Mouse (Mus musculus): ENCODE results near the gene Lama1.

The Lama1 gene

GRCm38 (mm10) chr17:67861080-67861630 lies 164.1 kb downstream of the Lama1 start:
- no peak for DNase-seq

DNA sequence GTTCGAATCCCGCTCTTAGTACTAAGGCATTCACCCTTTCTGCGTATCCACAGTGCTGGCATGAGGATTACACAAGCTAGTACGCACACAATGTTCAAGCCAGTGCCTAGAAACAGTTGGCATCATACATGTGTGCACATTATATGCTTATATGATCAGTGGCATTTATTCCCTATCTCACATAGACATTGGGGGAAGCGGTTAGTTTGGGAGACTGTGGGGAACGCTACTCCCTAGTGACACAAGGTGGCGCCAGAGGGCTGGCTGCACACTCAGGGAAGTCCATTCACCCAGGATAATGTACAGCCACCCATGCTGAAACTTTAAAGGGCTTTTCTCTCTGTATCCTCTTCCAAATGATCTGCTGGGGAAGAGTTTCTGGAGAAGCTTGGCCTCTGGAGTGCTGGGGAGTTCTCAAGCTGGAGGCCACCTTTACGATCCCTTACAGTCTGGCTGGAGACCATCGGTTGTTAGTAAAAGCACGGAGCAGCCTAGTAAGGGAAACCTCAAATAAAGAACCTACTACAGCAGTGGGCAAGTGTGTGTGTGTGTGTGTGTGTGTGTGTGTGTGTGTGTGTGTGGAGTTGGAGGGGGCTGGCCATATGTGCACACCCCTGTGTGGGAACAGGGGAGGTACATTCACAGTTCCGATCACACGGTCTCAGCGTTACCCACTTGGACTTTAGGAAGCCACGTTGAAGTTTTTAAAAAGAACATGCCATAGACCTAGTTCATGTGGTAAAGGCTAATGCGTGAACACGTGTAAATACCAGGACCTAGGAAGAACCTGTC lies 164.9 kb downstream of the Lama1 start:
- DNase-seq, result peak; percentile 52

- no peak for DNase-seq
These were observed 167.3 kb downstream of the Lama1 start for GRCm38 (mm10) chr17:67864363-67864762.

- no peak for DNase-seq
These were observed 167.9 kb downstream of the Lama1 start for GRCm38 (mm10) chr17:67864912-67865311.

DNA sequence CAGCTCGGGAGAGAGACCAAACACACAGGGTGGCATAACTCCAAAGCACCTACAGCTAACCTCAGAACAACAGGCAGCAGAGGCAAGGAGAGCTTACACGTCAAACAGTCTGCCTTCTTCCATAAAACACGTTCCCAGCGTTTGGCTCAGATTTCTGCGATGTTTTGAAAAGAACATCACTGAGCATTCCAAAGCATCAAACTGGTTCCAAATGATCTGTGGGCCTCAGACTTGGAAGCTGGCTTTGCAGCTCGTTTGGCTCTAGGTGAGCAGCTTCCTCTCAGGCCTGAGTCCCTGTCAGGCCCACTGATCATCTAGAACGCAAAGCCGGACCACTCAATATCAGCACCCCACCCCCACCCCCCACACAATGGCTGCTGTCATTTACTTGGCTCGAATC lies 169.0 kb downstream of the Lama1 start:
- DNase-seq, result no peak

GRCm38 (mm10) chr17:67866541-67867241 lies 169.6 kb downstream of the Lama1 start:
- DNase-seq, result no peak

- DNase-seq, result peak; percentile 68
These were observed 172.9 kb downstream of the Lama1 start for GRCm38 (mm10) chr17:67869731-67870601.
